Mouse (Mus musculus): ENCODE measurements around the gene St3gal2.

- TF ChIP-seq CTCF (IDR thresholded peaks at IDR 0.05), result no peak
- TF ChIP-seq EP300 (IDR thresholded peaks at IDR 0.05; ENCODE audit: insufficient read depth, low read depth, low read length), result no peak
Measured at GRCm38 (mm10) chr8:110963051-110963450, 43.3 kb downstream of the St3gal2 start.
